Mouse (Mus musculus) intestine, postnatal 0 days (tissue): ENCODE data around the gene Hat1. TPM values are rescaled to one million over a fixed set of nuclear protein-coding genes. Genes with fewer than 3 reads are reported as not detected.

Experiments used
- ATAC-seq: fragments of 200-750 bp; cut with Nextera tagmentation; 2 replicates; pipeline ENCODE4 v1.8.0; 2017; ENCODE audit warnings: mild to moderate bottlenecking, moderate TSS enrichment, moderate library complexity
- H3K27ac ChIP-seq: fragments of 300-500 bp; sonication (generic); 2 replicates; pipeline ENCODE4 v1.5.1; 2014; ENCODE audit warnings: mild to moderate bottlenecking, low read depth, low read length, moderate library complexity
- H3K27me3 ChIP-seq: fragments of 300-500 bp; sonication (generic); replicated peaks from 2 replicates; pipeline ENCODE4 v1.6.1; 2014; ENCODE audit warnings: low read length, mixed read lengths; ENCODE audit not compliant: control insufficient read depth, insufficient read depth
- H3K36me3 ChIP-seq: fragments of 300-500 bp; sonication (generic); 2 replicates; pipeline ENCODE4 v1.6.1; 2014; ENCODE audit warnings: mild to moderate bottlenecking, moderate library complexity; ENCODE audit not compliant: control insufficient read depth, insufficient read depth
- H3K4me1 ChIP-seq: fragments of 300-500 bp; sonication (generic); replicated peaks from 2 replicates; pipeline ENCODE4 v1.6.1; 2014; ENCODE audit warnings: antibody characterized with exemption, low read length, mixed read lengths; ENCODE audit not compliant: control insufficient read depth, insufficient read depth
- H3K4me2 ChIP-seq: fragments of 300-500 bp; sonication (generic); replicated peaks from 2 replicates; pipeline ENCODE4 v1.6.1; 2014; ENCODE audit warnings: low read depth, mild to moderate bottlenecking, moderate library complexity
- H3K4me3 ChIP-seq: fragments of 300-500 bp; sonication (generic); 2 replicates; pipeline ENCODE4 v1.5.1; 2014; ENCODE audit warnings: low read depth, low read length
- H3K9ac ChIP-seq: fragments of 300-500 bp; sonication (generic); 2 replicates; pipeline ENCODE4 v1.6.1; 2014; ENCODE audit warnings: mild to moderate bottlenecking, low read depth, low read length
- H3K9me3 ChIP-seq: fragments of 300-500 bp; sonication (generic); 2 replicates; pipeline ENCODE4 v1.6.1; 2016; ENCODE audit warnings: mixed run types; ENCODE audit not compliant: control insufficient read depth
- CTCF ChIP-seq: sonication (generic); IDR thresholded peaks from 2 replicates; pipeline ENCODE4 v1.5.1; 2016; ENCODE audit warnings: low read depth, mild to moderate bottlenecking, control low read depth, antibody characterized with exemption, moderate library complexity
- WGBS: fragments of 180-500 bp; shearing (Covaris S2); extraction: QIAGEN DNeasy Blood & Tissue Kit; methylation state at CpG from one replicate; pipeline ENCODE4 v1.1.7; 2014; 5-methylcytosine and 5-hydroxymethylcytosine counted together
- polyA plus RNA-seq: library from polyadenylated mRNA; unstranded; fragments of >200 nt; fragmentation: Nextera tagmentation; extraction: Ambion mirVana; gene quantifications from 2 replicates; pipeline ENCODE4 v1.2.1, GENCODE M21; 2015

The Hat1 gene
- polyA plus RNA-seq, 1 experiment from 2014 or later, result 39.4 TPM

DNA sequence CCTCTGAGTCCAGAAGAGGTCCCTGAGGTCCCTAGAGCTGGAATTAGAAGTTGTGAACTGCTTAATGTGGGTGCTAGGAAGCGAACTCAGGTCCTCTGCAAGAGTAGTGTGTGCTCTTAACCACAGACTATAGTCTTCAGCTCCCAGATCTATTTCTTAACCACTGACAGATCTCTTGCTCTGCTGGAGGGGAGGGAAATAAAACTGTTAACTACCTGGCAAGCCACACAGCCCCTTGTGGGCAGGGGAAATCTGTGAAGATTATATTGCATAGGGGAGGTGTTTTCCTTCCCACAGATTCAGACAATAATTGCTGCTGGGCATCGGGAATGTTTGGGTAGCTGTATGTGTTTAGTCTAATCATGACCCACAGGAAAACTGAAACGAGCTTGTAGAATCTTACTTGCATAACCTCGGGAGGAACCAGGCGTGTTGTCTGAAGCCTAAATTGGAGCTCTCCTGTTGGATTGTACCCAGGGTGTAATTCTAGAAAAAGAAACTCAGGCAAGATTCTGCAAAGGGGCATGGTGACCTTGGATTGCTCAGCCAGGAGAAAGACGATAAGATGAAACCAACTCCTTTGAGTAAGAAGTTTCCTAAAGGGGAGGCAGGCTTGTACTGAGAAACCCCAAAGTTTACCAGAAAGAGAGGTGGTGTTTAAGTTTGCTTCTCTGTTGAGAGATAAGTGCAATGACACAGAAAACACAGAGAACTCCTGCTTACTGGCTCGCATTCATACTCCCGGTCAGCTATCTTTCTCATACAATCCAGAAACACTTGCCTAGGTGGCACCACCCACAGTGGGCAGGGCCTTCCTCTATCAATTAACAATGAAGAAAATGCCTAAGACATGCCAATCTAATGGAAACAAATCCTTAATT is 14.2 kb upstream of the Hat1 start:
- no peaks in the 10 kb centered on the region for H3K36me3 ChIP-seq
- H3K4me3 ChIP-seq, result no peak overlapping the region
- H3K27ac ChIP-seq, result no peak overlapping the region
- H3K4me2 ChIP-seq, result no peak overlapping the region
- ATAC-seq, result no peak
- H3K9ac ChIP-seq, result no peak overlapping the region
- H3K27me3 ChIP-seq, result no peaks in the 10 kb centered on the region
- TF ChIP-seq CTCF, result no peak
- H3K9me3 ChIP-seq, result no peaks in the 10 kb centered on the region
- 50% methylated on average over 8 of the region's 8 CpGs for WGBS
- H3K4me1 ChIP-seq, result no peaks in the 10 kb centered on the region

DNA sequence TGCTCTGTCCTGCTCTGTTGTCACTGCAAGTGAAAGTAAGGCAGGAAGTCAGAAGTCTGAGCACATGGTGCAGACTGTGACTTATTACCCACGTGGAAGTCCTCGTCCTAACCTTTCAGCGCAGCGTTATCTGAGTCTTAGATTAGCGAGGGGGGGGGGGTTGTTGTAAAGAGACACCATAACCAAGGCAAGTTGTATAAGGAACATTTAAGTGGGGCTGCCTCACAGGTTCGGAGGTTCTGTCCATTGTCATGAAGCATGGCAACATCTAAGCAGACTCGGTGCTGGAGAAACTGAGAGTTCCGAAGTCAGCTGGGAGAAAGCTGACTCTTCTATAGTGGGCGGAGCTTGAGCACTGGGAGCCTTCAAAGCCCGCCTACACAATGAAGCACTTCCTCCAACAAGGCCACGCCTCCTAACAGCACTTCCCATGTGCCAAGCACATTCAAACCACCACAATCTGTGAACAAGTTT is 12.3 kb upstream of the Hat1 start:
- ATAC-seq, result peak; percentile 43
- no peak overlapping the region for H3K27ac ChIP-seq
- no peaks in the 10 kb centered on the region for H3K36me3 ChIP-seq
- no peaks in the 10 kb centered on the region for H3K27me3 ChIP-seq
- no peak overlapping the region for H3K4me3 ChIP-seq
- TF ChIP-seq CTCF, result no peak
- H3K4me2 ChIP-seq, result peak overlapping the region; percentile 39
- H3K9me3 ChIP-seq, result no peaks in the 10 kb centered on the region
- no peaks in the 10 kb centered on the region for H3K4me1 ChIP-seq
- 26% methylated on average over 11 of the region's 11 CpGs for WGBS
- no peak overlapping the region for H3K9ac ChIP-seq

DNA sequence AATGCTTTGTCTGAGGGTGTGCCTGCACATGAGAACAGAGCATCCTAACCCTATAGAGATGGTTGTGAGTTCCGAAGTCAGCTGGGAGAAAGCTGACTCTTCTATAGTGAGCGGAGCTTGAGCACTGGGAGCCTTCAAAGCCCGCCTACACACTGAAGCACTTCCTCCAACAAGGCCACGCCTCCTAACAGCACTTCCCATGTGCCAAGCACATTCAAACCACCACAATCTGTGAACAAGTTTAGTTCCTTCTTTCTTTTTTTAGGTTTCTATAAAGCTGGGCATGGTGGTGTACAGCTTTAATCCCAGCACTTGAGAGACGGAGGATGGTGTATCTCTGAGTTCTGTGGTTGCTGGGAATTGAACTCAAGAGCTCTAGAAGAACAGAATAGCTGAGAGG is 11.3 kb upstream of the Hat1 start:
- ATAC-seq, result no peak
- H3K4me3 ChIP-seq, result no peak overlapping the region

DNA sequence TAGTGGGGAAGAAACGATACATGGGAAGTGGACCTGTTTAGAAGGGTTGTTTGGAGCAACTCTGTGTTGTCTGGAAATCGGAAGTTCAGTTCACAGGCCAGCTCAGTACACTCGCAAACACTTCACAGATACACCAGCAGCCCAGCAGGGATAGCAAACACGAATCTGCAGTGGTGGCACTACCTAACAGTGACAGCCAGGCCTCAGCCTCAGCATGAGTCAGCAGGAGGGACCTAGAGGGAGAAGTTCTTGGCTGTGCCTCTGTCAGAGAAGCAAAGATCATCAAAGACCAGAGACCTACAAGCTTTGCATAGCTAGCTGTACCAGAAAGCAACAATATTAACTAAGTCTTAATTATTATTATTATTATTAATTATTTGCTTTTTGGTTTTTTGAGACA is 6.8 kb upstream of the Hat1 start:
- 64% methylated on average over 4 of the region's 4 CpGs for WGBS
- no peaks in the 10 kb centered on the region for H3K27me3 ChIP-seq
- H3K27ac ChIP-seq, result no peak overlapping the region
- no peaks in the 10 kb centered on the region for H3K9me3 ChIP-seq
- no peak overlapping the region for H3K4me3 ChIP-seq
- H3K4me2 ChIP-seq, result no peak overlapping the region
- no peaks in the 10 kb centered on the region for H3K4me1 ChIP-seq
- no peak for TF ChIP-seq CTCF
- no peak for ATAC-seq
- H3K36me3 ChIP-seq, result no peaks in the 10 kb centered on the region
- H3K9ac ChIP-seq, result no peak overlapping the region

More for the DNA sequence above, 11.3 kb upstream of the Hat1 start:
- Histone ChIP-seq H3K9me3 (no peaks in the 10 kb centered on the region), H3K9ac (no peak overlapping the region), H3K4me2 (no peak overlapping the region), H3K4me1 (no peaks in the 10 kb centered on the region), H3K36me3 (no peaks in the 10 kb centered on the region), H3K27ac (no peak overlapping the region), H3K27me3 (no peaks in the 10 kb centered on the region)
- no peak for TF ChIP-seq CTCF
- 86% methylated on average over 5 of the region's 5 CpGs for WGBS

DNA sequence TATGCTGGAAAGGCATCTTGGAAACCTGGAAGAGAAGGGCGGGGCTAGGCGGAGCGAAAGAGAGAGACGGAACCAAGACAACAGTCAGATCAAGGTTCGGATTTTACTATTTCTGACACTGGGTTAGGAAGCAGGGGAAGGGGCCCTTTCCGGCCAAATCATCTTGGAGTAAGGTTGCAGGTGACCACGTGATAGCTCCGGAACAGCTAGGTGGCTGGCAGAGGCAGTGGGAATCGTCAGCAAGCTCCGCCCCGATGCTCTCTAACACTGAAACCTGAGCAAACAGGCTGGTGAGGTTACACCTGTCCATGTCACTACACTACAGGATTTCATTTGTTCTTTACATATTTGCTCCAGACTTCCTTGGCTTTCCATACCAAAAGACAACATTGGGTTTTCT is 4.9 kb upstream of the Hat1 start:
- Histone ChIP-seq H3K4me2 (peak overlapping the region; percentile 57), H3K4me1 (0 out of 2 replicates have a peak, but pooled peaks cover 2% of the 10 kb centered on the region), H3K9me3 (no peaks in the 10 kb centered on the region), H3K4me3 (peak overlapping the region; percentile 17; the same call in 1 of the 2 replicates), H3K36me3 (no peaks in the 10 kb centered on the region), H3K27ac (no peak overlapping the region), H3K27me3 (no peaks in the 10 kb centered on the region), H3K9ac (no peak overlapping the region)
- ATAC-seq, result peak; percentile 31; the same call in 1 of the 2 replicates
- no peak for TF ChIP-seq CTCF
- 33% methylated on average over 11 of the region's 11 CpGs for WGBS

DNA sequence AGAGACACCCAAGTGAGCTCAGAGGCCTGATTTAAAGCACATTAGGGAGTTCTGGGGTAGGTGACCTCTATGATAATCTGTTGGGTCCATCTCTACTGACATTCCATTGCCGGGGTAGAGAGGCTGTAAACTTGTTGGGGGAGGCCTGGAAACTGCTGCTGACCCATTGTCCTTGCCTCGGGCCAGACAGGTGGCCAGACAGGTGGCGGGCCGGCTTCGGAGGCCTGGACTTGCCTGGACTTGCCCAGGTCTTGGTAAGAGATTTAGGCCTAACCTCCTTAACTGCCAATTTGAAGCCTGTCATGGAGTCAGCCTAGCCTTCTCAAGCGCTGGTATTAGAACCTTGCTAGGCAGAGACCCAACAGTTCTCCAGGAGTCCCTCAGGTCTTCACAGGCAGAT is 992 bp upstream of the Hat1 start:
- Histone ChIP-seq H3K9me3 (no peaks in the 10 kb centered on the region), H3K4me3 (no peak overlapping the region), H3K36me3 (no peaks in the 10 kb centered on the region), H3K4me1 (0 out of 2 replicates have a peak, but pooled peaks cover 2% of the 10 kb centered on the region), H3K9ac (no peak overlapping the region), H3K4me2 (no peak overlapping the region), H3K27me3 (no peaks in the 10 kb centered on the region), H3K27ac (no peak overlapping the region)
- WGBS, result 86% methylated on average over 6 of the region's 6 CpGs
- no peak for ATAC-seq
- no peak for TF ChIP-seq CTCF
